Mouse (Mus musculus) C2C12 (cell line): ENCODE results near the gene Dhrs3. TPM values are rescaled to one million over a fixed set of nuclear protein-coding genes. Genes with fewer than 3 reads are reported as not detected.

ENCODE experiments used
- H3K27me3 ChIP-seq: one replicate; pipeline ENCODE4 v1.6.1; 2011; ENCODE audit not compliant: control insufficient read depth, insufficient read depth, insufficient read length
- H3K36me3 ChIP-seq: one replicate; pipeline ENCODE4 v1.6.1; 2011; ENCODE audit not compliant: control insufficient read depth, insufficient read depth
- H3K4me3 ChIP-seq: one replicate; pipeline ENCODE4 v1.5.1; 2011; ENCODE audit warnings: mild to moderate bottlenecking, control low read depth; ENCODE audit not compliant: poor library complexity, insufficient read depth, severe bottlenecking
- H3K79me2 ChIP-seq: one replicate; pipeline ENCODE4 v1.6.1; 2011; ENCODE audit not compliant: control insufficient read depth, insufficient read depth
- H3K79me3 ChIP-seq: one replicate; pipeline ENCODE4 v1.6.1; 2011; ENCODE audit warnings: low read depth, control low read depth
- H3ac ChIP-seq: one replicate; pipeline ENCODE3; 2011; ENCODE audit warnings: low read depth; ENCODE audit not compliant: control insufficient read depth, insufficient read length
- CEBPB ChIP-seq: IDR thresholded peaks from one replicate; pipeline ENCODE4 v1.6.1; 2011; ENCODE audit warnings: low read depth, mild to moderate bottlenecking, control low read depth, moderate library complexity
- CTCF ChIP-seq: IDR thresholded peaks from one replicate; pipeline ENCODE4 v1.5.1; 2011; ENCODE audit not compliant: control insufficient read depth, insufficient read depth, insufficient read length
- FOSL1 ChIP-seq: IDR thresholded peaks from one replicate; pipeline ENCODE4 v1.8.0; 2011; ENCODE audit warnings: mild to moderate bottlenecking, low read length; ENCODE audit not compliant: poor library complexity, insufficient read depth, severe bottlenecking
- MAX ChIP-seq: IDR thresholded peaks from one replicate; pipeline ENCODE4 v1.6.1; 2011; ENCODE audit warnings: mild to moderate bottlenecking, control low read depth
- MYOD1 ChIP-seq: IDR thresholded peaks from one replicate; pipeline ENCODE4 v1.6.1; 2011; ENCODE audit warnings: low read depth; ENCODE audit not compliant: control insufficient read depth, insufficient read length
- MYOG ChIP-seq: IDR thresholded peaks from one replicate; pipeline ENCODE4 v1.6.1; 2011; ENCODE audit not compliant: control insufficient read depth, insufficient read length; ENCODE audit errors: extremely low read depth
- USF1 ChIP-seq: IDR thresholded peaks from one replicate; pipeline ENCODE4 v1.6.1; 2011; ENCODE audit warnings: low read depth, mild to moderate bottlenecking, control low read depth, moderate library complexity
- polyA plus RNA-seq: library from polyadenylated mRNA; unstranded; fragments of >200 nt; fragmentation: generic; extraction: Trizol; gene quantifications from one replicate; pipeline ENCODE4 v1.2.1, GENCODE M21; 2012; ENCODE audit warnings: missing spikeins

Gene Dhrs3
- polyA plus RNA-seq, 1 experiment: 5.0 TPM

GRCm38 (mm10) chr4:144889505-144890301, 2.9 kb upstream of the Dhrs3 start:
- Histone ChIP-seq H3K27me3 (no peaks in the 10 kb centered on the region), H3K79me3 (no peaks in the 10 kb centered on the region), H3K79me2 (no peaks in the 10 kb centered on the region), H3ac (no peak overlapping the region), H3K4me3 (no peak overlapping the region), H3K36me3 (no peaks in the 10 kb centered on the region)
- no peak for TF ChIP-seq MAX
- no peak for TF ChIP-seq MYOD1
- no peak for TF ChIP-seq CTCF
- TF ChIP-seq MYOG: no peak
- no peak for TF ChIP-seq USF1

- Histone ChIP-seq H3K4me3 (no peak overlapping the region), H3ac (no peak overlapping the region)
- TF ChIP-seq MYOG (no peak), CTCF (peak; percentile 46)
These were observed 1.9 kb upstream of the Dhrs3 start for GRCm38 (mm10) chr4:144890690-144891120.

DNA sequence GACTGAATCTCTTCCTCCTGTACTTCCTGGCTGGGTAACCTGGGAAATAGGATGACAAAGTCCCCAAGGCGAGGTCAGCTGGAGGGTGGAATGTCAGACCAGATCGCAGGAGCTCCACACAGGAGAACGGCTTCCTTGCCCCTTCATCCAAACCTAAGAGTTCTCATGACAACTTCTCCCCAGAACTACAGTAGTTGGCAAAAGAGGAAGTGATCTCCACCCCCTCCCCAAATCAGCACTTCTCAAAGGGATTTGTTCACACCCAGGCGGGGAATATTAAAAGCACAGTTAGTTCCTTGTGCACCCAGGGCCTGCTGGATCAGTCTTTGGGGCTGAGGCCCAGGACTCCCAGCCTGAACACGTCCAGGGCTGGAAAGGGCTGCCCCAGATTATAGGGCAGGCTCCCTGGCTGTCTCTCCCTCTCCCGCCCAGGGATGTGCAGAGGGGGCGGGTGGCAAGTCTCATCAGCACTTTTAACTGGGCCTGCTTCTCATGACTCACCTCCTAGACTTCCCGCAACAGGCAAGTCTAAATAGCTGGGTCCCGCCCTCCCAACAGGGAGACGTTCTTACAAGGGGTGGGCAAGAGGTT, 1.4 kb upstream of the Dhrs3 start:
- Histone ChIP-seq H3K4me3 (peak overlapping the region; percentile 28), H3K27me3 (no peaks in the 10 kb centered on the region), H3K36me3 (no peaks in the 10 kb centered on the region), H3ac (no peak overlapping the region), H3K79me2 (no peaks in the 10 kb centered on the region), H3K79me3 (no peaks in the 10 kb centered on the region)
- TF ChIP-seq FOSL1 (no peak), MAX (no peak), CTCF (no peak), MYOG (no peak), USF1 (no peak)

More at GRCm38 (mm10) chr4:144890690-144891120, 1.9 kb upstream of the Dhrs3 start:
- Histone ChIP-seq H3K79me3 (no peaks in the 10 kb centered on the region), H3K36me3 (no peaks in the 10 kb centered on the region), H3K27me3 (no peaks in the 10 kb centered on the region), H3K79me2 (no peaks in the 10 kb centered on the region)

DNA sequence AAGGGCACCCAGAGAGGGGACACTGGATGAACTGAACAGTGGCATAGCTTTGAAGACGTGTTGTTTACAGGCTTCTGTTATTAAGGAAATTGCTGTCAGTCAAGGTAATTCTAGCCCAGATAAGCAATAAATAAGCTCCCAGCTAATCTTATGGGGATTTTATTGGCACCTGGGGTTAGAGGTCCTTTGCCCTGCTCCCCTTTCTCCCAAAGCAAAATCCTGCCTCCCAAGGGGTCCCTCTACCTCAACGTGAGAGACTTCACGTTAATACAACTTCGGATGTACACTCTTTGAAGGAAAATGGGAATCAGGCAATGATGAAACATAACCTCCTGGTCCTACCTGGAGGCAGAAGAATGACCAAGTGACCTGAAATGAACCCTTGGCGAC, 889 bp upstream of the Dhrs3 start:
- Histone ChIP-seq H3K79me3 (no peaks in the 10 kb centered on the region), H3K4me3 (peak overlapping the region; percentile 28), H3K79me2 (no peaks in the 10 kb centered on the region), H3K36me3 (no peaks in the 10 kb centered on the region), H3K27me3 (no peaks in the 10 kb centered on the region), H3ac (no peak overlapping the region)
- TF ChIP-seq CEBPB: no peak
- TF ChIP-seq USF1: no peak
- no peak for TF ChIP-seq MYOD1
- TF ChIP-seq MAX: no peak
- TF ChIP-seq MYOG: no peak
- no peak for TF ChIP-seq CTCF
- no peak for TF ChIP-seq FOSL1

GRCm38 (mm10) chr4:144892937-144893272, 278 bp downstream of the Dhrs3 start:
- TF ChIP-seq FOSL1 (no peak), MYOD1 (no peak), CTCF (no peak), CEBPB (no peak), USF1 (no peak), MAX (no peak), MYOG (no peak)
- peak overlapping the region; percentile 28 for H3K4me3 ChIP-seq
- H3K79me3 ChIP-seq: no peaks in the 10 kb centered on the region

More at GRCm38 (mm10) chr4:144892937-144893272, 278 bp downstream of the Dhrs3 start:
- Histone ChIP-seq H3K27me3 (no peaks in the 10 kb centered on the region), H3K79me2 (no peaks in the 10 kb centered on the region), H3K36me3 (no peaks in the 10 kb centered on the region), H3ac (no peak overlapping the region)
